Mouse (Mus musculus): Measurements from ENCODE around the gene Simc1. TPM values are rescaled to one million over a fixed set of nuclear protein-coding genes. Genes with fewer than 3 reads are reported as not detected.

The Simc1 gene
- total and polyA plus RNA-seq, 2 experiments from 2014 or later = 9.5 to 17.1 TPM

DNA sequence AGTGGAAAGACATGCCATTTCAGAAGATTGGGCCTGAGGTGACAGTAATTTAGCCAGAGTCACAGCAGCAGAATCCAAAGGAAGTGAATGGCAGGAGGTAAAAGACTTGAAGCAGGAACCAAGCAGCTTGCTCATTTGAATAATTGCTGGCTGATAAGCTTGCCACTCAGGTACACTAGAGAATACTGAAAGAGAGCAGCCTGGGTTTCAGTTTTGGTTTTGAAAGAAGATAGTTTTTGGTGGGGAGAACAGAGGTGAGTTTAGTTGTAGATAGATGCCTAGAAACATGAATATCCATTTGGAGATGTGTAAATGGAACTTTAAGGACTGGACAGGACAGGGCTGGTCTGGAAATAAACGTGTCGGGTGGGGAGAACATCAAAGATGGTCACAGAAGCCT, 2.2 kb upstream of the Simc1 start:
- Histone ChIP-seq H3K4me1 (ENCODE audit: insufficient read depth, low read length) (no peaks in the 10 kb centered on the region), H3K36me3 (ENCODE audit: insufficient read depth, low read length) (no peaks in the 10 kb centered on the region), H3K4me3 (ENCODE audit: low read length) (no peak overlapping the region), H3K27me3 (ENCODE audit: insufficient read depth, low read length) (no peaks in the 10 kb centered on the region), H3K4me2 (ENCODE audit: low read depth, low read length) (no peak overlapping the region), H3K9ac (replicated peaks; ENCODE audit: low read length) (no peak overlapping the region), H3K9me3 (ENCODE audit: low read length) (no peaks in the 10 kb centered on the region), H3K27ac (no peak overlapping the region)
- ATAC-seq = no peak
- TF ChIP-seq CTCF (IDR thresholded peaks at IDR 0.05; ENCODE audit: low read depth) = no peak
- WGBS = 85% methylated on average over 2 of the region's 2 CpGs
- no peak for DNase-seq (ENCODE audit: low spot score)

DNA sequence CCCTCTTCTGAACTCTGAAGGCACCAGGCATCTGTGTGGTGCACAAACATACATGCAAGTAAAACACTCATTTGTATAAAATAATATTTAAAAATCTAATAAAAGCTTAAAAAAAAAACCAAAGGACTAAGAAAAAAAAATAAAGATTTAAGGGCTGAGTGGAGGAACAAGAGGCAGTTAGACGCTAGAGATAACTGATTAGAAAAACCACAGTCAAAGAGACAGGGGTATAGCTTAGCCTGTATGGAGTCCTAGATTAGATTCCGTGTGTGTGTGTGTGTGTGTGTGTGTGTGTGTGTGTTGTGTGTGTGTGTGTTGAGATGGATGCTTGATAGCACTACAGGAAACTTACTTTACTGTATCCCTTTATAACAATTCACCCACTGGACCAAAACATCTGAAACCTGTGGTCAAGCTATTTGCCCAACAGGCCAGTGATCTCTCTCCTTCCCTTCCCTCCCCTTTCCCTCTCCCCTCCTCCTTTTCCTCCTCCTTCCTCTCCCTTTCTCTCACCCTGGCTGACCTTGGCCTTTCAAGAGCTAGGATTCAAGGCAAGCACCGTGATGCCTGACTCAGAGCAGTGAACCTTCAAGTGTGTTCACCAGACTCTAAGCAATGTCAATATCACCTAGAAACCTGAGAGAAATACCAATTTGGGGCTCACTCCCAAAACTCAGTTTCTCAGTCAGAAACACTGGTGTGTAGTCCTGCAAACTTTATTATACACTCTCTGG, 1.5 kb upstream of the Simc1 start:
- Histone ChIP-seq H3K36me3 (ENCODE audit: insufficient read depth, low read length) (no peaks in the 10 kb centered on the region), H3K4me1 (ENCODE audit: insufficient read depth, low read length) (no peaks in the 10 kb centered on the region), H3K27ac (no peak overlapping the region), H3K27me3 (ENCODE audit: insufficient read depth, low read length) (no peaks in the 10 kb centered on the region), H3K9ac (replicated peaks; ENCODE audit: low read length) (no peak overlapping the region), H3K4me3 (ENCODE audit: low read length) (no peak overlapping the region), H3K4me2 (ENCODE audit: low read depth, low read length) (no peak overlapping the region), H3K9me3 (ENCODE audit: low read length) (no peaks in the 10 kb centered on the region)
- ATAC-seq (no peak), DNase-seq (ENCODE audit: low spot score) (no peak)
- no peak for TF ChIP-seq CTCF (IDR thresholded peaks at IDR 0.05; ENCODE audit: low read depth)
- WGBS = 67% methylated on average over 3 of the region's 3 CpGs

DNA sequence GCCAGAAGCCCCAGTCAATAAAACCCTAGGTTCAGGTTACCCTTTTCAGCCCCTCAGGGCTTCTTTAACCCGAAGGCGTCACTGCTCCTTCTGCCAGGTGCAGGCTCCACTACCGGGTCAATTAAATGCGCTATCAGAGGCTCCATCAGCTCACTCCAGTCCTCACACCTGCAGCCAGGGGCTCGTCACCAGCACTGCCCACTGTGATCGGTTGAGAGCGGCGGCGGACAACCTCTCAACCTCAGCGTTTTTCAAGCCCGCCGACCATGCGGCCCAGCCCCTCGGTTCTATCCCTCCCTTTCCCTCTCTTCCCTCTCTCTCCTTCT, 338 bp upstream of the Simc1 start:
- DNase-seq (ENCODE audit: low spot score) = no peak

DNA sequence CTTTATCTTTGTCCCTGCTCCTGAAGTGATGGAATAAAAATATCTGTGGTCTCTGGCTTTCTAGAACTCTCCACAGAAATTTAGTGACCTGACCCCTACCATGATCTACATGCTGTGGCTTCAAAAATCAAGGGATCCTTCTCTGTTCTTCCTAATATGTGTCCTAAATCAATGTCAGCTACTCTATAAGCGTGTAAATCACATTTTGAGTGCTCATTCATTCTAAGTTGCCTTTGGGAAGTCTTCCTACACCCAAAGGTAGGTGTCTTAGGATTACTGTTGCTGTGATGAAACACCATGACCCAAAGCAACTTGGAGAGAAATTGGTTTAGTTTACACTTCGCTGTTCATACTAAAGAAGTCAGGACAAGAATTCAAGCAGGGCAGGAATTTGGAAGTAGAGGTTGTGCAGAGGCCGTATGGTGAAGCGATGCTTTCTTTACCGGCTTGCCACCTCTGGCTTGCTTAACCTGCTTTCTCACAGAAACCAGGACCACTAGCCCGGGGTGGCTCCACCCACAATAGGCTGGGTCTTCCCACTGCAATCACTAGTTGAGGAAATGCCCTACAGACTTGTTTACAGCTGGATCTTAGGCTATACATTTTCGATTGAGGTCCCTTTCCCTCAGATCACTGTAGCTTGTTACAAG, 1.2 kb downstream of the Simc1 start:
- no peaks in the 10 kb centered on the region for H3K4me1 ChIP-seq (ENCODE audit: insufficient read depth, low read length)
- 35% methylated on average over 7 of the region's 7 CpGs for WGBS
- H3K27me3 ChIP-seq (ENCODE audit: insufficient read depth, low read length) = no peaks in the 10 kb centered on the region
- peak overlapping the region; percentile 84 for H3K4me2 ChIP-seq (ENCODE audit: low read depth, low read length)
- ATAC-seq (no peak), DNase-seq (ENCODE audit: low spot score) (no peak)
- H3K36me3 ChIP-seq (ENCODE audit: insufficient read depth, low read length) = no peaks in the 10 kb centered on the region
- no peaks in the 10 kb centered on the region for H3K9me3 ChIP-seq (ENCODE audit: low read length)
- H3K4me3 ChIP-seq (ENCODE audit: low read length) = peak overlapping the region; percentile 69
- peak overlapping the region; percentile 86 for H3K9ac ChIP-seq (replicated peaks; ENCODE audit: low read length)
- TF ChIP-seq CTCF (IDR thresholded peaks at IDR 0.05; ENCODE audit: low read depth) = no peak
- peak overlapping the region; percentile 88 for H3K27ac ChIP-seq

More for the DNA sequence above, 338 bp upstream of the Simc1 start:
- H3K36me3 ChIP-seq (ENCODE audit: insufficient read depth, low read length) = no peaks in the 10 kb centered on the region
- no peaks in the 10 kb centered on the region for H3K27me3 ChIP-seq (ENCODE audit: insufficient read depth, low read length)
- peak; percentile 75; the same call in 1 of the 2 replicates for ATAC-seq
- H3K27ac ChIP-seq = peak overlapping the region; percentile 88
- no peaks in the 10 kb centered on the region for H3K4me1 ChIP-seq (ENCODE audit: insufficient read depth, low read length)
- peak overlapping the region; percentile 69 for H3K4me3 ChIP-seq (ENCODE audit: low read length)
- under 1% methylated on average over 14 of the region's 14 CpGs for WGBS
- peak overlapping the region; percentile 86 for H3K9ac ChIP-seq (replicated peaks; ENCODE audit: low read length)
- TF ChIP-seq CTCF (IDR thresholded peaks at IDR 0.05; ENCODE audit: low read depth) = peak; percentile 18; the same call in 1 of the 2 replicates
- peak overlapping the region; percentile 84 for H3K4me2 ChIP-seq (ENCODE audit: low read depth, low read length)
- H3K9me3 ChIP-seq (ENCODE audit: low read length) = no peaks in the 10 kb centered on the region

DNA sequence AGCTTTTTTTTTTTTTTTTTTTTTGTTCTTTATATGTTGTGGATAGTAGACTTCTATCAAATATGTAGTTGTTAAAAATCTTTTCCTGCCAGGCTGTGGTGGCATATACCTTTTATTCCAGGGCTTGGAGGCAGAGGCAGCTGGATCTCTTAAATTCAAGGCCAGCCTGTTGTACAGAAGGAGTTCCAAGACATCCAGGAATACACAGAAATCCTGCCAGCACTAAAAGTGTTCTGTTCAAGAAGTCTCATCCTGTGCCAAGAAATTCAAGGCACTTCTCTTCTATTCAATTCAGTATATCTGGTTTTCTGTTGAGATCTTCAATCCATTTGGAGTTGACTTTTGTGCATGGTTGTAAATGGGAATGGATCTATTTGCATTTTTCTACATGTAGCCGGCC, 2.3 kb downstream of the Simc1 start:
- DNase-seq (ENCODE audit: low spot score) (no peak), ATAC-seq (no peak)
- Histone ChIP-seq H3K9ac (replicated peaks; ENCODE audit: low read length) (no peak overlapping the region), H3K9me3 (ENCODE audit: low read length) (no peaks in the 10 kb centered on the region), H3K36me3 (ENCODE audit: insufficient read depth, low read length) (no peaks in the 10 kb centered on the region), H3K27ac (no peak overlapping the region), H3K4me2 (ENCODE audit: low read depth, low read length) (no peak overlapping the region), H3K4me3 (ENCODE audit: low read length) (no peak overlapping the region), H3K27me3 (ENCODE audit: insufficient read depth, low read length) (no peaks in the 10 kb centered on the region), H3K4me1 (ENCODE audit: insufficient read depth, low read length) (no peaks in the 10 kb centered on the region)
- TF ChIP-seq CTCF (IDR thresholded peaks at IDR 0.05; ENCODE audit: low read depth) = no peak
- WGBS = 79% methylated on average over 1 of the region's 1 CpGs

DNA sequence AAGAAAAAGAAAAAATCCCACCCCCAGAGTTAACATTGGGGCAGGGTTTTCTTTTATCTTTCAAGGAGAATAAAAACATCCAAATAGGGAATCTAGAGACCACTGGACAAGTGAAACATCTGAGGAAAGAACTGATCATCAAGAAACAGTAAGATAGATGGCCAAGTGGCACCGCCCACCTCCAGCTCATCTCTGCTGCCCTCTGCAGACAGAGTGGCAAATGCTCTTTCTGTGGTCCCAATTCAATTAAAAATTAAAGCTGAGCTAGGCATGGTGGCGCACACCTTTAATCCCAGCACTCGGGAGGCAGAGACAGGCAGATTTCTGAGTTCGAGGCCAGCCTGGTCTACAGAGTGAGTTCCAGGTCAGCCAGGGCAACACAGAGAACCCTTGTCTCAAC, 16.6 kb downstream of the Simc1 start:
- DNase-seq (ENCODE audit: low spot score) = no peak
- no peak; the same call in 1 of the 2 replicates for TF ChIP-seq CTCF (IDR thresholded peaks at IDR 0.05; ENCODE audit: low read depth)
- Histone ChIP-seq H3K4me3 (ENCODE audit: low read length) (no peak overlapping the region), H3K27ac (no peak overlapping the region), H3K9me3 (ENCODE audit: low read length) (peaks cover 3% of the 10 kb centered on the region; the same call in 1 of the 2 replicates), H3K27me3 (ENCODE audit: insufficient read depth, low read length) (no peaks in the 10 kb centered on the region), H3K4me1 (ENCODE audit: insufficient read depth, low read length) (no peaks in the 10 kb centered on the region), H3K4me2 (ENCODE audit: low read depth, low read length) (no peak overlapping the region), H3K36me3 (ENCODE audit: insufficient read depth, low read length) (peaks cover 15% of the 10 kb centered on the region; the same call in 1 of the 2 replicates), H3K9ac (replicated peaks; ENCODE audit: low read length) (no peak overlapping the region)
- WGBS = 93% methylated on average over 4 of the region's 4 CpGs
- no peak for ATAC-seq

DNA sequence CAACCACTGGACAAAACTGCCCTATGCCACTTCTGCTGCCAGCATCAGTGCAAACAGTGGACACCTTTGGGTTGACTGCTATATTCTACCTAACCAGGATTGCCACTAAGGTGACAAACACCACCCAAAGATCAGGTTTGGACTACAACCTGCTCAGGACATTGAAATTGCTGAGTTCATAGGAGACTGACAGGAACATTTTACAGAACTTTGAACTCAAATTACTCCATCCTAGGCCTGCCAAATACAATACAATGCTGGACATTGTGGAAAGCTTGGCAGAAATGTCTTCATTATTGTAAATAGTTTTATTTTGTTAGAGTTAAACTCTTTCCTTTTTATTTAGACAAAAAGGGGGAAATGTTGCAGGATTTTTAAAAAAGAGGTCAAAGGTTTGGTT, 17.6 kb downstream of the Simc1 start:
- TF ChIP-seq CTCF (IDR thresholded peaks at IDR 0.05; ENCODE audit: low read depth) = no peak
- H3K4me2 ChIP-seq (ENCODE audit: low read depth, low read length) = no peak overlapping the region
- no peaks in the 10 kb centered on the region for H3K4me1 ChIP-seq (ENCODE audit: insufficient read depth, low read length)
- H3K27me3 ChIP-seq (ENCODE audit: insufficient read depth, low read length) = no peaks in the 10 kb centered on the region
- DNase-seq (ENCODE audit: low spot score) (no peak), ATAC-seq (no peak)
- H3K27ac ChIP-seq = no peak overlapping the region
- no peaks in the 10 kb centered on the region for H3K9me3 ChIP-seq (ENCODE audit: low read length)
- no peak overlapping the region for H3K9ac ChIP-seq (replicated peaks; ENCODE audit: low read length)
- H3K4me3 ChIP-seq (ENCODE audit: low read length) = no peak overlapping the region
- peaks cover 24% of the 10 kb centered on the region for H3K36me3 ChIP-seq (ENCODE audit: insufficient read depth, low read length)

Data from hindbrain, postnatal 0 days (tissue).